Mouse (Mus musculus): ENCODE measurements around the gene Kank2. TPM values are rescaled to one million over a fixed set of nuclear protein-coding genes. Genes with fewer than 3 reads are reported as not detected.
A peak's percentile ranks its signal among the peaks of the same experiment; 100 is the strongest.
"Not testable (repeated sequence)": the region's sequence is repeated elsewhere in the genome, so short reads cannot be mapped to it uniquely, and the experiment has no call there.

The Kank2 gene
- polyA plus RNA-seq, 1 experiment from 2014 or later: 5.0 TPM

- Histone ChIP-seq H3K27ac (no peak overlapping the region), H3K4me3 (no peak overlapping the region), H3K36me3 (peaks cover 38% of the 10 kb centered on the region), H3K9ac (no peak overlapping the region), H3K9me3 (replicated peaks) (no peaks in the 10 kb centered on the region), H3K4me1 (peaks cover 43% of the 10 kb centered on the region), H3K27me3 (replicated peaks) (peaks cover 16% of the 10 kb centered on the region; the same call in 1 of the 2 replicates), H3K4me2 (no peak overlapping the region)
- ATAC-seq: no peak
- 90% methylated on average over 25 of the region's 25 CpGs for WGBS (ENCODE audit: insufficient replicate concordance)
Measured at GRCm38 (mm10) chr9:21794925-21795324, 3.6 kb downstream of the Kank2 start.

DNA sequence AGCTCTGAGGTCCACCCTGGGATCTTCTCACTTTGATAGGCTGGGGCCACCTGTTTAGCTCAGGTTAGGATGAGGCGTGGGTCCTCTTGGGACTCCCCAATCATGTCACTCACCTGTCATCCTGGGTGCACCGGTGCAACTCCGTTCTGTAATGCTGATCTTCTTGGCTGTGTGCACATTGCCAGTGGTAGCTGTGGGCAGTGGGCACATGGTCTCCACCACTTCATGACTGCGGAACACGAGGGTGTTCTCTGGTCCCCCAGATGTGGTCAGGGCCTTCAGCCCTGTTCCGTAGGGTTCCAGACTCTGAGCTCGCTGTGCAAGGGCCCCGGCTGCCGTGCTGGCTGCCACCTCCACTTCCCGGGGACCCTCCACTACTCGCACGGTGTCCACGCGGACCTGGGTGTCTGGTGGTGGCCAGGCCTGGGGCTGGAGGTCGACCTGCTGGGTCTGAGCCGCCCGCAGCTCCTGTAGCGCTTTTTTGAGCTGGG lies 4.2 kb downstream of the Kank2 start:
- ATAC-seq: no peak
- Histone ChIP-seq H3K4me2 (no peak overlapping the region), H3K9ac (no peak overlapping the region), H3K36me3 (peaks cover 43% of the 10 kb centered on the region), H3K9me3 (replicated peaks) (no peaks in the 10 kb centered on the region), H3K4me3 (no peak overlapping the region), H3K4me1 (peaks cover 43% of the 10 kb centered on the region), H3K27me3 (replicated peaks) (peaks cover 16% of the 10 kb centered on the region; the same call in 1 of the 2 replicates), H3K27ac (no peak overlapping the region)
- 88% methylated on average over 18 of the region's 18 CpGs for WGBS (ENCODE audit: insufficient replicate concordance)

GRCm38 (mm10) chr9:21793507-21793906 lies 5.0 kb downstream of the Kank2 start:
- not testable (repeated sequence) for H3K9me3 ChIP-seq (replicated peaks); H3K27me3 ChIP-seq (replicated peaks); H3K4me2 ChIP-seq; ATAC-seq; H3K9ac ChIP-seq; H3K4me3 ChIP-seq; H3K27ac ChIP-seq
- H3K36me3 ChIP-seq: peaks cover 52% of the 10 kb centered on the region
- 83% methylated on average over 6 of the region's 6 CpGs for WGBS (ENCODE audit: insufficient replicate concordance)
- peaks cover 39% of the 10 kb centered on the region for H3K4me1 ChIP-seq

DNA sequence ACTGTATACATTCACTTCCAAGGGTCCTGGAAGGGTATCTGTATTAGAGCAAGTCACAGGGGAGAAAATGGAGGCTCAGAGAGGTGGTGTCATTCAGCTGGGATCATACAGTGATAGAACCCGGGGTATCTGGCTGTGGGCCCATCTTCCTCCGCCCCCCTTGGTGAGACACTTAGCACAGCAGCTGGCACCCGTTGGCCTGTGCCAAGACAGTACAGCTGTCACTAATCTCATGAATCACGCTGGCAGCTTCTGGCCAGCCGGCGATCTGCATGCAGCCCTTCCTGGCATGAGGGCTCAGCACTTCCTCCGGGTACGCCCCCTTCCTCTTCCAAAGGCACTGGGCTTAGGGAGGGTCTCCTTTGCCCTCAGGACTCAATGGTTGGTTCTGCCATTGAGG lies 5.9 kb downstream of the Kank2 start:
- WGBS (ENCODE audit: insufficient replicate concordance): 45% methylated on average over 8 of the region's 8 CpGs
- peaks cover 2% of the 10 kb centered on the region; the same call in 1 of the 2 replicates for H3K27me3 ChIP-seq (replicated peaks)
- H3K4me3 ChIP-seq: no peak overlapping the region
- no peak overlapping the region for H3K27ac ChIP-seq
- H3K9ac ChIP-seq: no peak overlapping the region
- H3K9me3 ChIP-seq (replicated peaks): no peaks in the 10 kb centered on the region
- no peak overlapping the region; the same call in 1 of the 2 replicates for H3K4me2 ChIP-seq
- no peak for ATAC-seq
- peaks cover 31% of the 10 kb centered on the region for H3K4me1 ChIP-seq
- H3K36me3 ChIP-seq: peaks cover 53% of the 10 kb centered on the region

DNA sequence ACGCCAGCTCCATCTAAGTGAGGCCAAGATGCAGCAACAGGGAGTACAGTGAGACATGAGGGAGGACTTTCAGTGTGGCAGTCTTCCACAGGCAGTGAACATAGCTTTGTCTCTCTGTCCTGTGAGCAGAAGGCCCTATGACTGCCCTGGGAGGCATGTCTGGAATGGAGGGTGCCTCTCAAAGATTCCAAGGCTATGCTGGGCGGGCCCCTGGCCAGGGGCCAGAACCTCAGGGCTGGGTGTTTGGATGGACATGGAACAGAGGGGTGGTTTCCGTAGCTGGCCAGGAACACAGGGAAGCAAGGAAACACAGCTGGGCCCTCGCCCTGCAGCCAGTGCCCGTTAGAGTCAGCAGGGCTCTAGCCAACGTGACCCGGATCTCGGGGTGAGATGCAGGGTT lies 6.7 kb downstream of the Kank2 start:
- no peak overlapping the region for H3K9ac ChIP-seq
- WGBS (ENCODE audit: insufficient replicate concordance): 80% methylated on average over 8 of the region's 8 CpGs
- H3K27ac ChIP-seq: no peak overlapping the region
- H3K9me3 ChIP-seq (replicated peaks): no peaks in the 10 kb centered on the region
- H3K4me3 ChIP-seq: no peak overlapping the region
- no peak overlapping the region for H3K4me2 ChIP-seq
- H3K4me1 ChIP-seq: peaks cover 28% of the 10 kb centered on the region
- no peak for ATAC-seq
- H3K27me3 ChIP-seq (replicated peaks): no peaks in the 10 kb centered on the region
- H3K36me3 ChIP-seq: peaks cover 56% of the 10 kb centered on the region

GRCm38 (mm10) chr9:21788234-21788633 lies 10.3 kb downstream of the Kank2 start:
- no peak overlapping the region for H3K4me2 ChIP-seq
- H3K4me3 ChIP-seq: no peak overlapping the region
- WGBS (ENCODE audit: insufficient replicate concordance): 79% methylated on average over 9 of the region's 9 CpGs
- H3K27ac ChIP-seq: no peak overlapping the region
- ATAC-seq: no peak
- no peaks in the 10 kb centered on the region for H3K27me3 ChIP-seq (replicated peaks)
- H3K9ac ChIP-seq: no peak overlapping the region
- peaks cover 45% of the 10 kb centered on the region for H3K36me3 ChIP-seq
- no peaks in the 10 kb centered on the region for H3K9me3 ChIP-seq (replicated peaks)
- peaks cover 20% of the 10 kb centered on the region; the same call in 1 of the 2 replicates for H3K4me1 ChIP-seq

DNA sequence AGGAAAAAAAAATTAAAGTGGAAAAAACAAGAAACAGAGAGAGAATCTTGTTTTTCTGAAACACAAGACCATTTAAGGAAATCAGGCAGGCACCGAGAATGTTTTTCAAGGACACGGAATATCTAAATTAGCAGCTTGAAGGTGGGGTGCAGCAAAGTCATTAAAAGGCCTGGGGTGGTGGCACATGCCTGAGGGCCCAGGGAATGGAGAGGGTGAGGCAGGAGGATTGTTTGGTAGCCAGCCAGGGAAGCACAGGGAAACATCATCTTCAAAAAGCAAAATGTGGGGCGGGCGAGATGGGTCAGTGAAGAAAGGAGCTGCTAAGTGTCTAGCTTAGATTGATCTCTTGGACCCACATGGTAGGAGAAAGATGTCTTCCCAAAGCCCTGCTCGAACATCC lies 10.9 kb downstream of the Kank2 start:
- Histone ChIP-seq H3K36me3 (peaks cover 45% of the 10 kb centered on the region), H3K4me1 (peaks cover 16% of the 10 kb centered on the region; the same call in 1 of the 2 replicates), H3K9ac (no peak overlapping the region), H3K4me2 (no peak overlapping the region), H3K27me3 (replicated peaks) (no peaks in the 10 kb centered on the region), H3K4me3 (no peak overlapping the region), H3K9me3 (replicated peaks) (no peaks in the 10 kb centered on the region), H3K27ac (no peak overlapping the region)
- 62% methylated on average over 5 of the region's 5 CpGs for WGBS (ENCODE audit: insufficient replicate concordance)
- no peak for ATAC-seq

GRCm38 (mm10) chr9:21786906-21787305 lies 11.6 kb downstream of the Kank2 start:
- no peak overlapping the region for H3K9ac ChIP-seq
- no peak overlapping the region for H3K4me3 ChIP-seq
- 21% methylated on average over 6 of the region's 6 CpGs for WGBS (ENCODE audit: insufficient replicate concordance)
- no peak overlapping the region for H3K4me2 ChIP-seq
- ATAC-seq: 0 out of 2 replicates have a peak, but pooled peaks have one; percentile 24
- H3K9me3 ChIP-seq (replicated peaks): no peaks in the 10 kb centered on the region
- H3K4me1 ChIP-seq: peaks cover 9% of the 10 kb centered on the region; the same call in 1 of the 2 replicates
- H3K36me3 ChIP-seq: peaks cover 46% of the 10 kb centered on the region
- no peak overlapping the region for H3K27ac ChIP-seq
- no peaks in the 10 kb centered on the region for H3K27me3 ChIP-seq (replicated peaks)

GRCm38 (mm10) chr9:21786309-21786708 lies 12.2 kb downstream of the Kank2 start:
- not testable (repeated sequence) for H3K27me3 ChIP-seq (replicated peaks); H3K4me3 ChIP-seq; ATAC-seq; H3K4me2 ChIP-seq; H3K4me1 ChIP-seq; H3K27ac ChIP-seq; H3K9ac ChIP-seq; H3K9me3 ChIP-seq (replicated peaks)
- WGBS (ENCODE audit: insufficient replicate concordance): 45% methylated on average over 2 of the region's 2 CpGs
- peaks cover 43% of the 10 kb centered on the region for H3K36me3 ChIP-seq

GRCm38 (mm10) chr9:21784517-21785307 lies 13.8 kb downstream of the Kank2 start:
- WGBS (ENCODE audit: insufficient replicate concordance): 70% methylated on average over 7 of the region's 7 CpGs
- peaks cover 51% of the 10 kb centered on the region for H3K36me3 ChIP-seq

DNA sequence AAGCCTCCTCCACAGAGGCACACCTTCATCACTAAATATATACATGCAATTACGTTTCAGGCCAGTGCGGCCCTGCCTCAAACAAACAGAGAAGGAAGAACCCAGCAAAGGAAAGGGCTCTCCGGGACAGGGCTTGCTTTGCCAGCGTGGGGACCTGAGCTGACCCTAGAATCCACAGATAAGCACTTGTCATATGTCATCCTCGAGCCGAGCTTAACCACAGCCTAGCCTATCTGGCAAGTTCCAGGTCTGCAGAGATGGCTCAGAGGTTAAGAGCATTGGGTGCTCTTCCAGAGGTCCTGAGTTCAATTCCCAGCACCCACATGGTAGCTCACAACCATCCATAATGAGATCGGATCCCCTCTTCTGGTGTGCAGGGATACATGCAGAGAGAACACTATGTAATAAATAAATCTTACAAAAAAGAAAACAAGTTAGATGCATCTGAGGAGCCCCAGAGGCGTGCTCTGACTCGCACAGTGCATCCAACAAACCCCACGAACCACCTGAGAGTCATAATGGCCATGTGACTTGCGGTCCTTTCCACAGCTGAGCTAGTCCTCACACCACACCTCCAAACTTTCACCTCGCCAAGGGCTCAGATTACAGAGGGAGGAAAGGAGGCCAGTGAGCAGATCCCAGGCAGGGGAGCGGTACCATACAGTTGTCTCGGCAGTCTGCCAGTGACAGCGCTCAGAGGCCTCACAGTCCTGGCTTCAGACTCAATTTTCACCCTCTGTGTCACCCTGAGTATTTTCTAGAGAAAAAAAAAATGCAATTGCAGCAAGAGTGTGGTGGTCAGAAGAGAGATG lies 16.7 kb downstream of the Kank2 start:
- H3K27me3 ChIP-seq (replicated peaks): no peaks in the 10 kb centered on the region
- H3K4me1 ChIP-seq: peaks cover 4% of the 10 kb centered on the region; the same call in 1 of the 2 replicates
- no peak overlapping the region for H3K4me2 ChIP-seq
- H3K9ac ChIP-seq: no peak overlapping the region
- 60% methylated on average over 15 of the region's 15 CpGs for WGBS (ENCODE audit: insufficient replicate concordance)
- no peak overlapping the region for H3K4me3 ChIP-seq
- H3K36me3 ChIP-seq: peaks cover 58% of the 10 kb centered on the region
- no peak overlapping the region for H3K27ac ChIP-seq
- H3K9me3 ChIP-seq (replicated peaks): no peaks in the 10 kb centered on the region
- peak; percentile 31; the same call in 1 of the 2 replicates for ATAC-seq

More at GRCm38 (mm10) chr9:21784517-21785307, 13.8 kb downstream of the Kank2 start:
- Histone ChIP-seq H3K27ac (no peak overlapping the region), H3K4me3 (no peak overlapping the region), H3K4me2 (no peak overlapping the region), H3K9me3 (replicated peaks) (no peaks in the 10 kb centered on the region), H3K4me1 (peaks cover 8% of the 10 kb centered on the region; the same call in 1 of the 2 replicates), H3K27me3 (replicated peaks) (no peaks in the 10 kb centered on the region), H3K9ac (no peak overlapping the region)
- ATAC-seq: no peak

DNA sequence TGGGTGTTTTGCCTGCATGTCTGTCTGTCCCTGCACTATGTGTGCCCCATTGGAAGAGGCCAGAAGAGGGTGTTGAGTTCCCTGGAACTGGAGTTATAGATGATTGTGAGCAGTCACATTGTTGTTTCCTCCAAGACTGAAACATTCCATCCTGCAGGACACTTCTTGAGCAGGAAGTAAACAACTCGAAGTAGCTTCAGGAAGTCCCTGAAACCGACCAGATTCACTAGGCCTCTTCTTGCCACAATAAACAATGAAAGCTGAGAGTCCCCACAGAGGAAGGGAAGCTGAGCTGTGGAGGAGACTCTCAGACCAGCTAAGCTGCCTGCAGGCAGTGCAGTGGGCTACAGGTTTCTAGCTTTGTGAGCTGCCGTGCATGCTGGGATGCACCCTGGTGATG lies 20.8 kb downstream of the Kank2 start:
- 0 out of 2 replicates have a peak, but pooled peaks cover 3% of the 10 kb centered on the region for H3K4me1 ChIP-seq
- peaks cover 67% of the 10 kb centered on the region for H3K36me3 ChIP-seq
- no peak overlapping the region for H3K27ac ChIP-seq
- no peak overlapping the region for H3K9ac ChIP-seq
- 59% methylated on average over 3 of the region's 3 CpGs for WGBS (ENCODE audit: insufficient replicate concordance)
- no peaks in the 10 kb centered on the region for H3K27me3 ChIP-seq (replicated peaks)
- H3K9me3 ChIP-seq (replicated peaks): no peaks in the 10 kb centered on the region
- no peak for ATAC-seq
- H3K4me3 ChIP-seq: no peak overlapping the region
- no peak overlapping the region for H3K4me2 ChIP-seq

All from liver, embryonic 12.5 days (tissue).